Mouse (Mus musculus) midbrain, embryonic 11.5 days (tissue): Measurements from ENCODE around the gene Slc4a2. TPM values are rescaled to one million over a fixed set of nuclear protein-coding genes. Genes with fewer than 3 reads are reported as not detected.
"Not testable (repeated sequence)": the region's sequence is repeated elsewhere in the genome, so short reads cannot be mapped to it uniquely, and the experiment has no call there.

Experiments used
- ATAC-seq: fragments of 200-750 bp; cut with Nextera tagmentation; 2 replicates; pipeline ENCODE4 v1.8.0; 2017; ENCODE audit warnings: moderate TSS enrichment, moderate library complexity; ENCODE audit not compliant: low FRiP score
- DNase-seq: peaks from one replicate; pipeline ENCODE4 v3.0.0; 2015; ENCODE audit warnings: low spot score; ENCODE audit errors: missing footprints
- H3K27ac ChIP-seq: fragments of 300-500 bp; sonication (generic); 2 replicates; pipeline ENCODE4 v1.5.1; 2014; ENCODE audit warnings: low read depth, low read length
- H3K27me3 ChIP-seq: fragments of 300-500 bp; sonication (generic); 2 replicates; pipeline ENCODE4 v1.6.1; 2014; ENCODE audit warnings: mild to moderate bottlenecking, low read length, moderate library complexity, mixed read lengths; ENCODE audit not compliant: control insufficient read depth, insufficient read depth
- H3K36me3 ChIP-seq: fragments of 300-500 bp; sonication (generic); 2 replicates; pipeline ENCODE4 v1.6.1; 2014; ENCODE audit warnings: mild to moderate bottlenecking, low read length, moderate library complexity, mixed read lengths; ENCODE audit not compliant: control insufficient read depth, insufficient read depth
- H3K4me1 ChIP-seq: fragments of 300-500 bp; sonication (generic); 2 replicates; pipeline ENCODE4 v1.6.1; 2014; ENCODE audit warnings: low read length; ENCODE audit not compliant: control insufficient read depth, insufficient read depth
- H3K4me2 ChIP-seq: fragments of 300-500 bp; sonication (generic); 2 replicates; pipeline ENCODE4 v1.6.1; 2014; ENCODE audit warnings: mild to moderate bottlenecking, moderate library complexity
- H3K4me3 ChIP-seq: fragments of 300-500 bp; sonication (generic); 2 replicates; pipeline ENCODE4 v1.5.1; 2014; ENCODE audit warnings: low read depth, low read length
- H3K9ac ChIP-seq: fragments of 300-500 bp; sonication (generic); 2 replicates; pipeline ENCODE4 v1.6.1; 2014; ENCODE audit warnings: low read length
- H3K9me3 ChIP-seq: fragments of 300-500 bp; sonication (generic); 2 replicates; pipeline ENCODE4 v1.6.1; 2016; ENCODE audit warnings: low read length; ENCODE audit not compliant: control insufficient read depth
- WGBS: fragments of 180-500 bp; shearing (Covaris S2); extraction: QIAGEN DNeasy Blood & Tissue Kit; methylation state at CpG from one replicate; pipeline ENCODE4 v1.1.7; 2014; 5-methylcytosine and 5-hydroxymethylcytosine counted together
- polyA plus RNA-seq: library from polyadenylated mRNA; unstranded; fragments of >200 nt; fragmentation: Nextera tagmentation; extraction: Ambion mirVana; gene quantifications from 2 replicates; pipeline ENCODE4 v1.2.1, GENCODE M21; 2014

Slc4a2 gene
- polyA plus RNA-seq, 1 experiment from 2014 or later = 21.5 TPM

DNA sequence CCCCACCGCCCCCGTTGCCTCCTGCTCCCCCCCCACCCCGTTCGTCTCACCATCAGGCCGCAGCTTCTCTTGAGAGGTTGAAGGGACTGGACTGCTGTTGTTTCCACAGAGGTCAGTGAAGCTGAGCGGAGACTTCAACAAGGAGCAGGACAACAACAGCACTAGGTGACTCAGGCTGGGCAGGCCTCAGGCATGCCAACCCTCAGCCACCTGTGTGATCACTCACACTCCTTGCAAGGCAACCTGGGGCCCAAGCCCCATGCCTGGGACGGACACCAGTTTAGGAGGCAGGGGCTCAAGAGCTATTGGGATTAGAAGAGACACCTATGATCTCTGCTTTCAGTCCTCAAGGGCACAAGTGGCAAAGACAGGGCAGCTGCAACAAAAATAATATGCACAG lies 31.8 kb upstream of the Slc4a2 start, which contains the start of gene Atg9b:
Gene Atg9b, minus strand, starts transcription at position 280 of the 400 bp plus-strand sequence.
- 84% methylated on average over 7 of the region's 7 CpGs for WGBS
- no peak for ATAC-seq
- H3K4me1 ChIP-seq = peaks cover 19% of the 10 kb centered on the region
- peaks cover 23% of the 10 kb centered on the region for H3K27me3 ChIP-seq
- no peak within 1 kb of the TSS for H3K9ac ChIP-seq
- H3K36me3 ChIP-seq = no peaks in the 10 kb centered on the region
- DNase-seq = no peak
- no peak within 1 kb of the TSS for H3K4me2 ChIP-seq
- no peak within 1 kb of the TSS for H3K4me3 ChIP-seq
- no peak within 1 kb of the TSS for H3K27ac ChIP-seq
- no peaks in the 10 kb centered on the region for H3K9me3 ChIP-seq

DNA sequence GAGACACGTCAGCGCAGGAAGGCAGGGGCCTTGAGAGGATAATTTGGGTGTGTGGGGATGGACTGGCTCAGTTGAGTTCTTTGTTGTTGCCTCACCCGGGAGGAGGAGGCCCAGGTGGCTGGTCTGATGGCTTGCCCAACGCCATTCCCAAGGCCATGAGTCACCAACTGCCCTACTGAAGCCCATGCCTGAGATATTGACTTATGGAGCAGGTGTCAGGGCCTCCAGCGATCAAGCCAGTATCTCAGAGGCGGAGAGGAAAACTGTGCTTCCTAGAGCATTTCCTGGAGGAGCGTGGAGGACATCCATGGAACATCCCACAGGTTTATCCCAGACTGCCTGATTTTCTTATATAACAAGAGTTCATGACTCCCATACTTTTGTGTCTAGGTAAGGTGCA lies 30.9 kb upstream of the Slc4a2 start:
- no peak for ATAC-seq
- Histone ChIP-seq H3K9me3 (no peaks in the 10 kb centered on the region), H3K4me1 (peaks cover 11% of the 10 kb centered on the region; the same call in 1 of the 2 replicates), H3K4me3 (no peak overlapping the region), H3K27me3 (peaks cover 15% of the 10 kb centered on the region), H3K27ac (no peak overlapping the region), H3K36me3 (no peaks in the 10 kb centered on the region), H3K4me2 (no peak overlapping the region), H3K9ac (no peak overlapping the region)
- WGBS = 85% methylated on average over 7 of the region's 7 CpGs
- DNase-seq = no peak

DNA sequence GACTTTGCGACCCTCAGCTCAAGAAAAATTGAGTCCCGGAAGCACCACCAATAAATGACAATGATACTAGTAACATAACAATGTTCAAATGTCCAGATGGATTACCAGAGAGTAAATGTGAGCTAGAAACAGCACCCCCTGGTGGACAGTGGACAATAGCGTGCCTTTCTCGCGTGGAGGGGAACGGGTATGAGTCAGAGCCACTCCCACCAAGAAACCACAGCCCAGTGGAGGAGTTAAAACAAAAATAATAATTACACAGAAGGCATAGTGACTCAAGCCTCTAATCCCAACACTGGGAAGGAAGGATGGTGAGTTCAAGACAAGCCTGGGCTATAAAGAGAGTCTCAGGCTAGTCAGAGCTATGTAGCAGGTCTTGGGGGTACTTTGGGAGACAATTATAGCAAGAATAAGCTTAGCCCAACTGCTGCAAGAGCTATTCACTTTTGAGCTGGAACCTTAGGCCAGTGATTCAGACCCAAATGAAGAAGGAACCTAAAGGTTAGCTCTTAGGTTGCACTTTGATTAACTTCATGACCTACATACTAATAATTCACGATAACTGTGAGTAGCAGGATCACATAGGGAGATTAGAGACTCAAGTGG lies 30.1 kb upstream of the Slc4a2 start, which contains the start of gene Abcb8:
Gene Abcb8, plus strand, starts transcription at position 272 of the 606 bp plus-strand sequence.
- WGBS = 20% methylated on average over 7 of the region's 7 CpGs
- Histone ChIP-seq H3K27ac (peak within 1 kb of the TSS; percentile 22; the same call in 1 of the 2 replicates), H3K4me1 (peaks cover 8% of the 10 kb centered on the region; the same call in 1 of the 2 replicates), H3K36me3 (no peaks in the 10 kb centered on the region), H3K9me3 (no peaks in the 10 kb centered on the region), H3K27me3 (peaks cover 7% of the 10 kb centered on the region; the same call in 1 of the 2 replicates), H3K9ac (peak within 1 kb of the TSS; percentile 66), H3K4me3 (peak within 1 kb of the TSS; percentile 55), H3K4me2 (peak within 1 kb of the TSS; percentile 45)
- peak; percentile 95 for DNase-seq
- no peak for ATAC-seq

DNA sequence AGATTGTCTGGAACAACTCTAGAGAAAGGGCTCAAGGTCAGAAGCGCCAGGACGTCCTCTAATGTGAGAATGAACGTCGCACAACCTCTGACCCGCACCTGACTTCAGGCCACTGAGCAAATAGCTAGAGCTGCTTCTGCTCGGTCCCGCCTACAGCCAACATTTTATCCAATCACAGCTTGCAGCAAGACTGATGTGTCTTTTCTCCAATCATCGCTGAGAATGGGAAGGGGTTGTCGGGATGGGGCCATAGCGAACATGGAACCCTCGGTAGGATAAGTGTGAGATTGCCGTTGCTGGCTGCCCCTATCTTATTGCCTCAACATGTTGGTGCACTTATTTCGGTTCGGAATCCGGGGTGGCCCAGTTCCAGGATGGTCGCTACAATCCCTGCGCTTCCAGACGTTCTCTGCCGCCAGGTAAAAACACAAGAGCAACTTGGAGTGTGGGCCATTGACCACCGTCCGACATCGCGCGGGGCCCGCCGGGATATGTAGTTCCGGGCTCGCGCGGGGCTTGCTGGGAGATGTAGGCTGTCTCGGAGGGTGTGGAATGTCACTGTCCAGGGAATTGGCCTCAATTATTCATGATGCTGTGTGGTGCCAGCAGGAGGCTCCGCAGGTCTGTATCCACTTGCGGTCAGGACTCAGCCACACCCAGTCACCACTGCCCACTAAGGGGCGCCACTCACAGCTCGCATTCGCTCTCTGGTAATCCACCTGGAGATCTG lies 29.3 kb upstream of the Slc4a2 start:
- no peaks in the 10 kb centered on the region for H3K9me3 ChIP-seq
- DNase-seq (peak; percentile 100), ATAC-seq (peak; percentile 97)
- H3K4me3 ChIP-seq = peak overlapping the region; percentile 55
- peak overlapping the region; percentile 45 for H3K4me2 ChIP-seq
- H3K36me3 ChIP-seq = no peaks in the 10 kb centered on the region
- peak overlapping the region; percentile 22; the same call in 1 of the 2 replicates for H3K27ac ChIP-seq
- peak overlapping the region; percentile 66 for H3K9ac ChIP-seq
- peaks cover 7% of the 10 kb centered on the region; the same call in 1 of the 2 replicates for H3K4me1 ChIP-seq
- 2% methylated on average over 36 of the region's 36 CpGs for WGBS
- H3K27me3 ChIP-seq = no peaks in the 10 kb centered on the region

DNA sequence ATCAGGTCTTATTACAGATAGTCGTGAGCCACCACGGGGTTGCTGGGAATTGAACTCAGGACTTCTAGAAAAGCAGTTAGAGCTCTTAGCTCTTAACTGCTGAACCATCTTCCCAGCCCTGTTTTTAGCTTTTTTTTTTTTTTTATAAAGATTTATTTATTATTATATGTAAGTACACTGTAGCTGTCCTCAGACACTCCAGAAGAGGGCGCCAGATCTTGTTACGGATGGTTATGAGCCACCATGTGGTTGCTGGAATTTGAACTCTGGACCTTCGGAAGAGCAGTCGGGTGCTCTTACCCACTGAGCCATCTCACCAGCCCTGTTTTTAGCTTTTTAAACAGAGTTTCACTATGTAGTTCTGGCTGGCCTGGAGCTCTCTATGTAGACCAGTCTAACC lies 27.4 kb upstream of the Slc4a2 start:
- H3K4me1 ChIP-seq, H3K27ac ChIP-seq, DNase-seq, H3K4me3 ChIP-seq, H3K4me2 ChIP-seq, H3K27me3 ChIP-seq, ATAC-seq, H3K36me3 ChIP-seq, H3K9ac ChIP-seq, H3K9me3 ChIP-seq: not testable (repeated sequence)
- WGBS = 88% methylated on average over 6 of the region's 6 CpGs

DNA sequence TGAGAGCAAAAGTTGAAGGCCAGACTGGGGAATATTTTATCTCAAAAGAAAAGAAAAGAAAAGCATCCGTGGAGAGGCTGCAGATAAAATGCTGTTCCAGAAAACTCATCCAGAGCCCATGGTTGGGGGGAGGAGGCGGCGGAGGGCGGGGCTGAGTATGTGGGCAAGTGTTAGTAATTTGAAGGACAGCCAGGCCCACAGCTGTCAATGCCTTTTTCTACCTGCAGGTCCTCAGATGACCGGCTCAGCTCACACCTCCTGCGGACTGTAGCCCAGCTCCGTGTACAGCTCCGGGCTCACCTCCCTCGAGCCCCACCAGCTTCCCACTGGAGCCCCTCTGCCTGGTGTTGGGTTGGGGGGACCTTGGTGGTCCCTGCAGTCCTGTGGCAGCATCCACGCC lies 24.0 kb upstream of the Slc4a2 start:
- H3K27ac ChIP-seq = no peak overlapping the region
- H3K4me3 ChIP-seq = no peak overlapping the region
- 0 out of 2 replicates have a peak, but pooled peaks cover 2% of the 10 kb centered on the region for H3K36me3 ChIP-seq
- WGBS = 87% methylated on average over 10 of the region's 10 CpGs
- no peak overlapping the region for H3K9ac ChIP-seq
- DNase-seq = no peak
- H3K4me2 ChIP-seq = no peak overlapping the region
- H3K9me3 ChIP-seq = no peaks in the 10 kb centered on the region
- no peak for ATAC-seq
- H3K4me1 ChIP-seq = peaks cover 2% of the 10 kb centered on the region; the same call in 1 of the 2 replicates
- H3K27me3 ChIP-seq = no peaks in the 10 kb centered on the region

DNA sequence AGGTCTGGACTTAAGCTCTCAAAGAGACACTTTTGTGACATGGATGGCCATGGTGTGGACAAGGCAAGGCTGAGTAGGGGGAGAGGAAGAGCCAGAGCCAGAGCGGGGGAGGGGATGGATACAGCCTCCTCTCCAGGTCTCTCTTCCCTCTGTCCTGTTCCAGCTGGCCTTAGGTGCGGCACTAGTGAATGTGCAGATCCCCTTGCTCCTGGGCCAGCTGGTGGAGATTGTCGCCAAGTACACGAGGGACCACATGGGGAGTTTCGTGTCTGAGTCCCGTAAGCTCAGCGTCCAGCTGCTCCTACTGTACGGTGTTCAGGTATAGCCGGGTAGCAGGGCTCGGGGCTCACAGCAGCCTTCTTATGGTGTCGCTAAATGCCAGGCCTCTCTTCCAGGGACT lies 23.3 kb upstream of the Slc4a2 start:
- 0 out of 2 replicates have a peak, but pooled peaks cover 2% of the 10 kb centered on the region for H3K36me3 ChIP-seq
- 88% methylated on average over 11 of the region's 11 CpGs for WGBS
- no peak for ATAC-seq

DNA sequence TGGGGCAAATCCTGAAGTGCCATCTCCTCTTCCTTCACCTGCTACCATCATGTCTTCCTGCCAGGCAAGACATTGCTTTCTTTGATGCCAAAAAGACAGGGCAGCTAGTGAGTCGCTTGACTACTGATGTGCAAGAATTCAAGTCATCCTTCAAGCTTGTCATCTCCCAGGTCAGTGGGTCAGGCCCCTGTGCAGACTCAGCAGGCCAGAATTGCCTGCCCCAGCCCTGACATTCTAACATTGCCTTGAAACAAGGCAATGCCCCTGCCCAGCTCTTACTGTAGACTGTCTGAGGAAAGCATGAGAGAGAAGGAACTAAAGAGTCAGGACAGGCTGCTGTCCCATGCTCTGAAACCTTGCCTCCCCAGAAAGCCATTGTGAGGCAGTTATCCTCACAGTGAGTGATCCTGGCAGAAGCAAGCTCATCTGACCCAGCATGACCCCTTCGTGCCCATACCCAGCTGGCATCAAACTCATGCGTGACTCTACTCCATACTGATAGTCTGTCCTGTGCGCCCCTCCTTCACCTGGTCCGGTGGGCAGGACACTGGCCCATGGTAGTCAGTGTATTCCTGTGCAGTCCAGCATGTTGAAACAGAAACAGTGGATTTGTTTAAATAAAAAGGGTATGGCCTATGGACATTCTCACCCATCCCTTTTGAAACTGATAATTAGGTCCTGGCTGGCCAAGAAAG lies 22.6 kb upstream of the Slc4a2 start:
- no peak for DNase-seq

More for the DNA sequence above, 23.3 kb upstream of the Slc4a2 start:
- Histone ChIP-seq H3K27ac (no peak overlapping the region), H3K9ac (no peak overlapping the region), H3K4me3 (no peak overlapping the region), H3K27me3 (no peaks in the 10 kb centered on the region), H3K4me1 (no peaks in the 10 kb centered on the region), H3K4me2 (no peak overlapping the region), H3K9me3 (no peaks in the 10 kb centered on the region)
- DNase-seq = no peak

More for the DNA sequence above, 22.6 kb upstream of the Slc4a2 start:
- no peak overlapping the region for H3K9ac ChIP-seq
- H3K4me2 ChIP-seq = no peak overlapping the region
- H3K4me1 ChIP-seq = no peaks in the 10 kb centered on the region
- peaks cover 4% of the 10 kb centered on the region; the same call in 1 of the 2 replicates for H3K36me3 ChIP-seq
- no peak overlapping the region for H3K4me3 ChIP-seq
- no peaks in the 10 kb centered on the region for H3K27me3 ChIP-seq
- no peak overlapping the region for H3K27ac ChIP-seq
- no peak for ATAC-seq
- WGBS = 93% methylated on average over 5 of the region's 5 CpGs
- no peaks in the 10 kb centered on the region for H3K9me3 ChIP-seq
